Mouse (Mus musculus) MEL (cell line): ENCODE measurements around the gene Vars. TPM values are rescaled to one million over a fixed set of nuclear protein-coding genes. Genes with fewer than 3 reads are reported as not detected.

Experiments
- DNase-seq: peaks from one replicate; pipeline ENCODE4 v3.0.0; 2011; ENCODE audit warnings: low read depth, low spot score
- H3K27ac ChIP-seq: 2 replicates; pipeline ENCODE4 v1.5.1; 2012; ENCODE audit warnings: low read depth, mild to moderate bottlenecking, control low read depth, low read length, moderate library complexity; ENCODE audit not compliant: control insufficient read depth
- H3K27me3 ChIP-seq, 2 experiments: fragments of 150-350 bp in 1 of 2; sonication (generic) in 1 of 2; 2 replicates each; pipeline ENCODE4 v1.6.1; 2012; ENCODE audit warnings: low read length in 2 of 2, mild to moderate bottlenecking in 2 of 2, improper control_type of control experiment in 1 of 2, moderate library complexity in 1 of 2; ENCODE audit not compliant: insufficient read depth in 2 of 2, control insufficient read depth in 1 of 2
- H3K36me3 ChIP-seq, 2 experiments: 2 replicates each; pipeline ENCODE4 v1.6.1; 2012 to 2014; ENCODE audit warnings: low read length in 2 of 2, improper control_type of control experiment in 1 of 2, inconsistent platforms in 1 of 2, mild to moderate bottlenecking in 1 of 2; ENCODE audit not compliant: insufficient read depth in 2 of 2, control insufficient read depth in 1 of 2
- H3K4me1 ChIP-seq, 2 experiments: fragments of 150-350 bp in 1 of 2; sonication (generic) in 1 of 2; 2 replicates each; pipeline ENCODE4 v1.6.1; 2012; ENCODE audit warnings: low read length in 2 of 2, improper control_type of control experiment in 1 of 2, mild to moderate bottlenecking in 1 of 2; ENCODE audit not compliant: insufficient read depth in 2 of 2, control insufficient read depth in 1 of 2
- H3K4me3 ChIP-seq, 2 experiments: fragments of 150-350 bp in 1 of 2; sonication (generic) in 1 of 2; 2 replicates each; pipeline ENCODE4 v1.5.1; 2012; ENCODE audit warnings: low read depth in 2 of 2, low read length in 2 of 2, mild to moderate bottlenecking in 2 of 2, moderate library complexity in 2 of 2, control low read depth in 1 of 2, improper control_type of control experiment in 1 of 2; ENCODE audit not compliant: control insufficient read depth in 1 of 2, insufficient read depth in 1 of 2
- H3K79me2 ChIP-seq: 2 replicates; pipeline ENCODE4 v1.6.1; 2012; ENCODE audit warnings: mild to moderate bottlenecking, low read length, moderate library complexity; ENCODE audit not compliant: control insufficient read depth, poor library complexity, insufficient read depth
- H3K9ac ChIP-seq: 2 replicates; pipeline ENCODE4 v1.6.1; 2012; ENCODE audit warnings: low read depth, mild to moderate bottlenecking, control low read depth, low read length, moderate library complexity; ENCODE audit not compliant: control insufficient read depth, poor library complexity, severe bottlenecking
- H3K9me3 ChIP-seq: fragments of 150-350 bp; sonication (generic); replicated peaks from 2 replicates; pipeline ENCODE4 v1.6.1; 2012; ENCODE audit warnings: mild to moderate bottlenecking, low read length, improper control_type of control experiment, moderate library complexity; ENCODE audit not compliant: insufficient read depth
- CHD1 ChIP-seq: IDR thresholded peaks from 2 replicates; pipeline ENCODE4 v1.6.1; 2012; ENCODE audit warnings: low read depth, mild to moderate bottlenecking, inconsistent platforms, low read length, improper control_type of control experiment
- CHD2 ChIP-seq: IDR thresholded peaks from 2 replicates; pipeline ENCODE4 v1.6.1; 2011; ENCODE audit warnings: low read length, improper control_type of control experiment
- CTCF ChIP-seq, 3 experiments: IDR thresholded peaks in 2 of 3; conservative IDR thresholded peaks in 1 of 3; 2 replicates each; pipeline ENCODE4 v1.5.1; 2011 to 2012; ENCODE audit warnings: low read length in 3 of 3, low read depth in 2 of 3, mild to moderate bottlenecking in 2 of 3, improper control_type of control experiment in 1 of 3, inconsistent platforms in 1 of 3, mixed read lengths in 1 of 3, moderate library complexity in 1 of 3; ENCODE audit not compliant: control insufficient read depth in 1 of 3, insufficient read depth in 1 of 3, poor library complexity in 1 of 3, severe bottlenecking in 1 of 3
- GATA1 ChIP-seq: IDR thresholded peaks from 2 replicates; pipeline ENCODE4 v1.6.1; 2011; ENCODE audit warnings: low read depth, low read length, improper control_type of control experiment
- HCFC1 ChIP-seq: IDR thresholded peaks from 2 replicates; pipeline ENCODE4 v1.6.1; 2012; ENCODE audit warnings: low read depth, mild to moderate bottlenecking, inconsistent platforms, low read length, improper control_type of control experiment, moderate library complexity
- JUND ChIP-seq: IDR thresholded peaks from 2 replicates; pipeline ENCODE4 v1.6.1; 2011; ENCODE audit warnings: low read depth, mild to moderate bottlenecking, improper control_type of control experiment, low read length
- KAT2A ChIP-seq: conservative IDR thresholded peaks from 2 replicates; pipeline ENCODE4 v1.6.1; 2012; ENCODE audit warnings: low read depth, low read length, improper control_type of control experiment, inconsistent platforms
- MAX ChIP-seq: IDR thresholded peaks from 2 replicates; pipeline ENCODE4 v1.6.1; 2011; ENCODE audit warnings: low read length, improper control_type of control experiment
- MAZ ChIP-seq: IDR thresholded peaks from 2 replicates; pipeline ENCODE4 v1.6.1; 2012; ENCODE audit warnings: low read depth, mild to moderate bottlenecking, inconsistent platforms, low read length, improper control_type of control experiment
- MEF2A ChIP-seq: IDR thresholded peaks from 2 replicates; pipeline ENCODE4 v1.6.1; 2014; ENCODE audit warnings: low read depth, mild to moderate bottlenecking, inconsistent platforms, low read length, improper control_type of control experiment; ENCODE audit not compliant: poor library complexity, insufficient replicate concordance, severe bottlenecking; ENCODE audit errors: extremely low read depth
- MXI1 ChIP-seq: IDR thresholded peaks from 2 replicates; pipeline ENCODE4 v1.6.1; 2011; ENCODE audit warnings: mild to moderate bottlenecking, low read depth, low read length, improper control_type of control experiment
- MYC ChIP-seq: IDR thresholded peaks from 2 replicates; pipeline ENCODE4 v1.6.1; 2011; ENCODE audit warnings: low read depth, mild to moderate bottlenecking, low read length, improper control_type of control experiment, moderate library complexity
- NRF1 ChIP-seq: IDR thresholded peaks from 2 replicates; pipeline ENCODE4 v1.6.1; 2014; ENCODE audit warnings: low read depth, mild to moderate bottlenecking, inconsistent platforms, low read length, improper control_type of control experiment, moderate library complexity; ENCODE audit not compliant: poor library complexity, insufficient read depth, severe bottlenecking
- POLR2A ChIP-seq, 2 experiments: IDR thresholded peaks; 2 replicates each; pipeline ENCODE4 v1.6.1; 2011 to 2012; ENCODE audit warnings: low read length in 2 of 2, mild to moderate bottlenecking in 2 of 2, control low read depth in 1 of 2, improper control_type of control experiment in 1 of 2, low read depth in 1 of 2, moderate library complexity in 1 of 2; ENCODE audit not compliant: control insufficient read depth in 1 of 2, insufficient read depth in 1 of 2, poor library complexity in 1 of 2
- POLR2AphosphoS2 ChIP-seq: IDR thresholded peaks from 2 replicates; pipeline ENCODE4 v1.6.1; 2011; ENCODE audit warnings: low read length, improper control_type of control experiment
- RAD21 ChIP-seq: IDR thresholded peaks from 2 replicates; pipeline ENCODE4 v1.6.1; 2011; ENCODE audit warnings: mild to moderate bottlenecking, low read depth, low read length, improper control_type of control experiment
- SIN3A ChIP-seq: IDR thresholded peaks from 2 replicates; pipeline ENCODE4 v1.6.1; 2012; ENCODE audit warnings: low read length, improper control_type of control experiment, inconsistent platforms
- SMC3 ChIP-seq: IDR thresholded peaks from 2 replicates; pipeline ENCODE4 v1.6.1; 2011; ENCODE audit warnings: low read depth, low read length, improper control_type of control experiment
- USF2 ChIP-seq, 2 experiments: IDR thresholded peaks; 2 replicates each; pipeline ENCODE4 v1.6.1; 2011 to 2012; ENCODE audit warnings: improper control_type of control experiment in 2 of 2, low read length in 2 of 2, borderline replicate concordance in 1 of 2, inconsistent platforms in 1 of 2, low read depth in 1 of 2, mild to moderate bottlenecking in 1 of 2; ENCODE audit not compliant: insufficient read depth in 1 of 2
- ZC3H11A ChIP-seq: IDR thresholded peaks from 2 replicates; pipeline ENCODE4 v1.6.1; 2012; ENCODE audit warnings: low read depth, mild to moderate bottlenecking, inconsistent platforms, low read length, improper control_type of control experiment
- ZNF384 ChIP-seq: IDR thresholded peaks from 2 replicates; pipeline ENCODE4 v1.6.1; 2012; ENCODE audit warnings: low read depth, mild to moderate bottlenecking, inconsistent platforms, low read length, improper control_type of control experiment
- polyA plus RNA-seq, 2 experiments: library from polyadenylated mRNA; stranded (reverse) in 1 of 2; unstranded in 1 of 2; fragments of >175 nt in 1 of 2; fragments of >200 nt in 1 of 2; gene quantifications; 2 replicates each; pipeline versions ENCODE4 v1.2.1 to v1.2.4; 2012; ENCODE audit warnings: low replicate concordance in 2 of 2, low read depth in 1 of 2; ENCODE audit not compliant: insufficient read length in 2 of 2, insufficient read depth in 1 of 2, missing spikeins in 1 of 2
- total RNA-seq: library from RNA; depleted of rRNA; stranded (reverse); fragments of 300-350 nt; gene quantifications from 2 replicates; pipeline ENCODE4 v1.2.3, GENCODE M21; 2012

The Vars gene
- total and polyA plus RNA-seq, 3 experiments: 149 to 251 TPM; not detected in 1

- Histone ChIP-seq H3K36me3 (peaks cover 9 to 14% of the 10 kb centered on the region in 2 experiments), H3K4me1 (no peaks in the 10 kb centered on the region; a peak in 1 of 4 replicates), H3K27ac (no peak overlapping the region), H3K9me3 (no peaks in the 10 kb centered on the region), H3K4me3 (no peak overlapping the region), H3K9ac (no peak overlapping the region), H3K79me2 (peaks cover 11% of the 10 kb centered on the region; the same call in 1 of the 2 replicates), H3K27me3 (no peaks in the 10 kb centered on the region)
- TF ChIP-seq RAD21 (no peak), MAX (no peak), MYC (no peak), CHD2 (no peak), CHD1 (no peak)
- DNase-seq: no peak
Measured at GRCm38 (mm10) chr17:35058316-35058715, 57.5 kb downstream of the Vars start.

- H3K4me3 ChIP-seq: peak within 1 kb of the TSS; percentile 36 to 52
Measured at GRCm38 (mm10) chr17:35058911-35059892, 58.4 kb downstream of the Vars start, which contains the start of gene Ddah2. TSS of gene Ddah2 (plus strand) at chr17:35059035.

GRCm38 (mm10) chr17:35060071-35060470, 59.3 kb downstream of the Vars start:
- no peak for TF ChIP-seq CHD1
- TF ChIP-seq KAT2A: no peak
- TF ChIP-seq MAX: no peak
- no peak for TF ChIP-seq USF2 (IDR thresholded peaks at IDR 0.05; ENCODE audit: borderline replicate concordance in 1 of 2, insufficient read depth in 1 of 2, low read depth in 1 of 2, low read length in 2 of 2)
- TF ChIP-seq MAZ: no peak
- no peak for TF ChIP-seq NRF1
- no peak for TF ChIP-seq HCFC1
- no peak for TF ChIP-seq SMC3
- no peak for TF ChIP-seq GATA1
- no peak for TF ChIP-seq MXI1
- no peak for TF ChIP-seq MEF2A
- Histone ChIP-seq H3K4me3 (no peak overlapping the region), H3K36me3 (peaks cover 8 to 11% of the 10 kb centered on the region in 2 experiments), H3K27ac (no peak overlapping the region), H3K27me3 (no peaks in the 10 kb centered on the region), H3K79me2 (peaks cover 1% of the 10 kb centered on the region; the same call in 1 of the 2 replicates), H3K9ac (no peak overlapping the region), H3K9me3 (no peaks in the 10 kb centered on the region), H3K4me1 (no peaks in the 10 kb centered on the region; a peak in 1 of 4 replicates)
- DNase-seq: no peak

More at GRCm38 (mm10) chr17:35058911-35059892, 58.4 kb downstream of the Vars start, which contains the start of gene Ddah2:
- TF ChIP-seq HCFC1 (0 out of 2 replicates have a peak, but pooled peaks have one; percentile 21), NRF1 (no peak), ZC3H11A (peak; percentile 58), MAZ (peak; percentile 23; the same call in 1 of the 2 replicates), CTCF (IDR thresholded peaks at IDR 0.05 in 2 of 3, conservative IDR thresholded peaks at IDR 0.05 in 1 of 3; ENCODE audit: control insufficient read depth in 1 of 3, insufficient read depth in 1 of 3, low read depth in 2 of 3, low read length in 3 of 3, poor library complexity in 1 of 3, severe bottlenecking in 1 of 3) (peak in 2 of 3 experiments; percentile 71 to 86; a peak in 5 of 6 replicates), SIN3A (peak; percentile 51), POLR2AphosphoS2 (peak; percentile 95), POLR2A (IDR thresholded peaks at IDR 0.05; ENCODE audit: control insufficient read depth in 1 of 2, insufficient read depth in 1 of 2, low read depth in 1 of 2, low read length in 2 of 2, poor library complexity in 1 of 2) (peak in 1 of 2 experiments; percentile 47; a peak in 1 of 4 replicates), RAD21 (peak; percentile 70), KAT2A (no peak), JUND (no peak), ZNF384 (no peak), MAX (0 out of 2 replicates have a peak, but pooled peaks have one; percentile 36), MXI1 (peak; percentile 35; the same call in 1 of the 2 replicates), SMC3 (peak; percentile 57)
- H3K79me2 ChIP-seq: peaks cover 4% of the 10 kb centered on the region; the same call in 1 of the 2 replicates
- peak within 1 kb of the TSS; percentile 54 for H3K9ac ChIP-seq
- H3K36me3 ChIP-seq: peaks cover 8 to 13% of the 10 kb centered on the region in 2 experiments
- DNase-seq: peak; percentile 79
- H3K27ac ChIP-seq: no peak within 1 kb of the TSS
- H3K4me1 ChIP-seq: no peaks in the 10 kb centered on the region; a peak in 1 of 4 replicates
- no peaks in the 10 kb centered on the region for H3K9me3 ChIP-seq
- no peaks in the 10 kb centered on the region for H3K27me3 ChIP-seq
